In genomic region chr13:11369456-11369855, GRCm38 (mm10) we compare ENCODE assay signal across 28 mouse cellular contexts.
"Had no signal": no experiment of that assay in that cellular context is flagged by ENCODE, and none has a peak within 500 bp of the region (broad histone marks: within the 10 kb centered on the region; RNA-seq: fewer than 3 reads in every experiment).

No protein-coding gene starts in this region.

- H3K9me3 ChIP-seq: heart, embryonic 13.5 days; heart, embryonic 15.5 days; hindbrain, embryonic 12.5 days; kidney, embryonic 15.5 days; limb, embryonic 10.5 days; limb, embryonic 12.5 days; liver, embryonic 13.5 days; liver, embryonic 15.5 days had no signal

- H3K27me3 ChIP-seq: heart, embryonic 13.5 days; heart, embryonic 15.5 days; hindbrain, embryonic 12.5 days; kidney, embryonic 15.5 days; limb, embryonic 12.5 days; liver, embryonic 13.5 days; liver, embryonic 15.5 days had no signal

- H3K27ac ChIP-seq: heart, adult 2 months; heart, embryonic 13.5 days; heart, embryonic 15.5 days; hindbrain, embryonic 12.5 days; hindbrain, embryonic 14.5 days; kidney, embryonic 15.5 days; kidney, postnatal 0 days; limb, embryonic 10.5 days; limb, embryonic 12.5 days; liver, embryonic 13.5 days; liver, embryonic 15.5 days had no signal

- H3K9ac ChIP-seq: heart, embryonic 13.5 days; heart, embryonic 15.5 days; hindbrain, embryonic 12.5 days; hindbrain, embryonic 14.5 days; kidney, embryonic 15.5 days; limb, embryonic 12.5 days; liver, embryonic 13.5 days; liver, embryonic 15.5 days had no signal

- ATAC-seq: hindbrain, embryonic 16.5 days; inflammation-experienced regulatory T-cells, adult 6 months had no signal

- DNase-seq: gastrocnemius, postnatal 14 days; gastrocnemius, postnatal 36 days; heart, adult 11 months; heart, adult 2 months; heart, postnatal 14 days; heart, postnatal 36 days; kidney, adult 11 months; kidney, adult 2 months; kidney, adult 9 months; kidney, postnatal 14 days; kidney, postnatal 36 days; layer of hippocampus, adult 9-11 months; layer of hippocampus, postnatal 36 days; liver; liver, embryonic 13.5 days had no signal

- H3K4me3 ChIP-seq: heart, adult 2 months; heart, embryonic 13.5 days; heart, embryonic 15.5 days; hindbrain, embryonic 12.5 days; kidney, embryonic 15.5 days; limb, embryonic 10.5 days; limb, embryonic 12.5 days; liver, embryonic 13.5 days; liver, embryonic 15.5 days had no signal

- H3K4me1 ChIP-seq: heart, embryonic 13.5 days; heart, embryonic 15.5 days; hindbrain, embryonic 12.5 days; kidney, embryonic 15.5 days; limb, embryonic 10.5 days; limb, embryonic 12.5 days; liver, embryonic 13.5 days; liver, embryonic 15.5 days had no signal

- H3K4me2 ChIP-seq: heart, embryonic 11.5 days; heart, embryonic 13.5 days; heart, embryonic 15.5 days; hindbrain, embryonic 12.5 days; hindbrain, embryonic 14.5 days; kidney, embryonic 15.5 days; limb, embryonic 12.5 days; liver, embryonic 11.5 days; liver, embryonic 13.5 days; liver, embryonic 15.5 days had no signal

- H3K36me3 ChIP-seq: heart, embryonic 13.5 days; heart, embryonic 15.5 days; hindbrain, embryonic 12.5 days; kidney, embryonic 15.5 days; limb, embryonic 10.5 days; limb, embryonic 12.5 days; liver, embryonic 13.5 days; liver, embryonic 15.5 days had no signal
